Mouse (Mus musculus): ENCODE measurements around the gene Fxr2. TPM values are rescaled to one million over a fixed set of nuclear protein-coding genes. Genes with fewer than 3 reads are reported as not detected.

Gene Fxr2
- polyA plus RNA-seq (2014; fragmentation: Nextera tagmentation; extraction: Ambion mirVana): 26.8 and 31.2 TPM in 2 replicates

DNA sequence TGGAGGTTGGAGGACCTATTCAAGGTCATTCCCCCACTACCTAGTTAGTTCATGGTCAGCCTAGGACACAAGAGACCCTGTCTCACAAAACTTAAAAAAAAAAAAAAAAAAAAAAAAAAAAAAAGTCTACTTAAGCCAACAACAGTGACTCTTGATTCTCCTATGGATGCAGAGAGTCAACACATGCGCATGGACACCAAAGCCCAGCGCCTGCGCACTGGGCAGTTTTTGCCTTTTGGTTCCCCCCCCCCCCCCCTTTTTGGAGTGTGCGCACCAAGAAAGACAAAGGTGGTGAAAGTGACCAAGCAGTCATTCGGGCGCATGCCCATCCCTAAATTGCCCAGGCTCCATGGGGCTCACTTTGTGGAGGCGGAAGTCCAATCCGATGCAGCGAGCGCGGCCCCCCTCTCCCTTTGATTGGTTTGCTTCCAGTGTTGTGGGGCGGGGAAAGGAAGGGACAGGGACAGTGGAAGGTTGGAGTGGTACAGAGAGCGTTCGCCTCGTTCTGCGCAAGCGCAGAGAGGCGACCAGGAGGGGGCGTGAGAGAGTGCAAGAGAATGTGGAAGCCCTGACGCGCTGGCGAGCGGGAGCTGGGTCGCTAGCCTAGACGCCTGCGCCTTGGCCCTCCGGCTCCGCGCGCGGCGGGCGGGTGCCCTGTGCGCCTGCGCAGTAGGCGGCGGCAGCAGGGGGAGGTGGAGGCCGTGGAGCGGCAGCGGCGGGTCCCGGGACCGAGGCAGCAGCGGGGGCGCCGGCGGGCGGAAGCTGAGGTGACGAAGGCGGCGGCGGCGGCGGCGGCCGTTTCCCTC is at the start of gene Fxr2:
Fxr2 (plus strand) TSS at position 707 of the 806 bp plus-strand sequence.
- Histone ChIP-seq H3K36me3 (ENCODE audit: insufficient read depth) (peaks cover 5% of the 10 kb centered on the region; the same call in 1 of the 2 replicates), H3K9me3 (ENCODE audit: low read depth, low read length) (no peaks in the 10 kb centered on the region), H3K9ac (peak within 1 kb of the TSS; percentile 94), H3K4me1 (ENCODE audit: insufficient read depth) (peaks cover 11% of the 10 kb centered on the region), H3K4me2 (peak within 1 kb of the TSS; percentile 69), H3K27ac (ENCODE audit: low read depth) (peak within 1 kb of the TSS; percentile 97), H3K4me3 (ENCODE audit: low read depth, low read length) (peak within 1 kb of the TSS; percentile 93), H3K27me3 (ENCODE audit: insufficient read depth, low read length) (no peaks in the 10 kb centered on the region)
- TF ChIP-seq CTCF (IDR thresholded peaks at IDR 0.05; ENCODE audit: low read depth): peak; percentile 85
- DNase-seq: peak; percentile 100
- ATAC-seq (ENCODE audit: insufficient read depth): peak; percentile 99
- WGBS: 0% methylated on average over 56 of the region's 56 CpGs

DNA sequence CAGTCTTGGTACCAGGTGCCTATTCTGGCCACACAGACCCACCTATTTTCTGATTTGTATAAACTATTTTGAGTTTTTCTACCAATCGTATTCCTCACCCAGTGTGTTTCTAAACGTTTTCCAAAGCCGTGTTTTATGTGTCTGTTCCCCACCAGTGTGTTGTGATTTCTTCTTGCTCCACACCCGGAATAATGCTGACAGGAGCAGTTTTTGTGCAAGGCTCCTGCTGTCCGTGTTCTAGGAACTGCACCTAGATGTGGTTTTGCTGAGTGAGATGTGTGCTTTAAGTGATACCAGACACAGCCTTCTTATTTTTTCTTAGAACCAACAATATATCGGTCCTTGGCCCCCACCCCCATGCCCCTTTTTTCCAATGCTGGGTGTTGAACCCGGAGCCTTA is 48.8 kb upstream of the Fxr2 start:
- DNase-seq: no peak
- Histone ChIP-seq H3K27ac (ENCODE audit: low read depth) (no peak overlapping the region), H3K4me1 (ENCODE audit: insufficient read depth) (peaks cover 4% of the 10 kb centered on the region; the same call in 1 of the 2 replicates), H3K4me2 (no peak overlapping the region), H3K27me3 (ENCODE audit: insufficient read depth, low read length) (no peaks in the 10 kb centered on the region), H3K4me3 (ENCODE audit: low read depth, low read length) (no peak overlapping the region), H3K36me3 (ENCODE audit: insufficient read depth) (peaks cover 44% of the 10 kb centered on the region), H3K9ac (no peak overlapping the region), H3K9me3 (ENCODE audit: low read depth, low read length) (no peaks in the 10 kb centered on the region)
- ATAC-seq (ENCODE audit: insufficient read depth): no peak
- no peak for TF ChIP-seq CTCF (IDR thresholded peaks at IDR 0.05; ENCODE audit: low read depth)
- 80% methylated on average over 7 of the region's 7 CpGs for WGBS

GRCm38 (mm10) chr11:69584937-69585336 is 47.9 kb upstream of the Fxr2 start:
- peaks cover 53% of the 10 kb centered on the region for H3K36me3 ChIP-seq (ENCODE audit: insufficient read depth)

DNA sequence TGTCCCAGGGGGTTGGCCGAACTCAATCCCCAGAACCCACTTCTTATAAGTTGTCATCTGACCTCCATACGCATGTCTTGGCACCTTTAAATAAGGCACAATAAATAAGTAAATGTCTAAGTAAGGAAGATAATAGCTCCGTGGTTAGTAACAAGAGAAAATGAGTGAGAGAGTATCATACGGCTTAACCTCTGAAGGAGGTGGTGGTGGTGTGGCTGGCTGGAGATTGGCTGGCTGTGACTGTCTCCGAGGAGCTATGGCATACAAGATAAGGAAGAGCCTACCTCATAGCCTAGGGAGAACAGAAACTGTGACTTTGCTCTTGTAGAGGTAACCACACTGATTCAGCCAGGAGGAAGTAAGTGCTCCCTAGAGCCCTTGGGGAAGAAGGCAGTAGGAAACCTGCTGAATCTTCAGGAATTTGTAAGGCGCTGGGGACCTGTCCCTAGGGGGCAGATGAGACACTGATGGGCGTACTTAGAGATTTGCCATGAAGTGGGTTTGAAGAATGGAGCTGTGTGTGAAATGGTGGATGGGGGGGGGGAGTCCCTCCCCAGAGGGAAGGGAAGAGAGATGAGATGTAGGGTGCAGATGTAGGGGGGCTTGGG is 47.0 kb upstream of the Fxr2 start:
- Histone ChIP-seq H3K9ac (no peak overlapping the region), H3K9me3 (ENCODE audit: low read depth, low read length) (no peaks in the 10 kb centered on the region), H3K4me2 (no peak overlapping the region), H3K36me3 (ENCODE audit: insufficient read depth) (peaks cover 62% of the 10 kb centered on the region), H3K27ac (ENCODE audit: low read depth) (no peak overlapping the region), H3K4me3 (ENCODE audit: low read depth, low read length) (no peak overlapping the region), H3K4me1 (ENCODE audit: insufficient read depth) (peaks cover 4% of the 10 kb centered on the region; the same call in 1 of the 2 replicates), H3K27me3 (ENCODE audit: insufficient read depth, low read length) (no peaks in the 10 kb centered on the region)
- no peak for TF ChIP-seq CTCF (IDR thresholded peaks at IDR 0.05; ENCODE audit: low read depth)
- WGBS: 71% methylated on average over 7 of the region's 7 CpGs
- ATAC-seq (ENCODE audit: insufficient read depth) (no peak), DNase-seq (no peak)

More at GRCm38 (mm10) chr11:69584937-69585336, 47.9 kb upstream of the Fxr2 start:
- H3K9me3 ChIP-seq (ENCODE audit: low read depth, low read length): no peaks in the 10 kb centered on the region
- no peak for TF ChIP-seq CTCF (IDR thresholded peaks at IDR 0.05; ENCODE audit: low read depth)
- no peak overlapping the region for H3K4me3 ChIP-seq (ENCODE audit: low read depth, low read length)
- H3K27me3 ChIP-seq (ENCODE audit: insufficient read depth, low read length): no peaks in the 10 kb centered on the region
- no peak overlapping the region for H3K4me2 ChIP-seq
- peaks cover 4% of the 10 kb centered on the region; the same call in 1 of the 2 replicates for H3K4me1 ChIP-seq (ENCODE audit: insufficient read depth)
- no peak overlapping the region for H3K9ac ChIP-seq
- DNase-seq (no peak), ATAC-seq (ENCODE audit: insufficient read depth) (no peak)
- no peak overlapping the region for H3K27ac ChIP-seq (ENCODE audit: low read depth)
- 94% methylated on average over 13 of the region's 13 CpGs for WGBS

DNA sequence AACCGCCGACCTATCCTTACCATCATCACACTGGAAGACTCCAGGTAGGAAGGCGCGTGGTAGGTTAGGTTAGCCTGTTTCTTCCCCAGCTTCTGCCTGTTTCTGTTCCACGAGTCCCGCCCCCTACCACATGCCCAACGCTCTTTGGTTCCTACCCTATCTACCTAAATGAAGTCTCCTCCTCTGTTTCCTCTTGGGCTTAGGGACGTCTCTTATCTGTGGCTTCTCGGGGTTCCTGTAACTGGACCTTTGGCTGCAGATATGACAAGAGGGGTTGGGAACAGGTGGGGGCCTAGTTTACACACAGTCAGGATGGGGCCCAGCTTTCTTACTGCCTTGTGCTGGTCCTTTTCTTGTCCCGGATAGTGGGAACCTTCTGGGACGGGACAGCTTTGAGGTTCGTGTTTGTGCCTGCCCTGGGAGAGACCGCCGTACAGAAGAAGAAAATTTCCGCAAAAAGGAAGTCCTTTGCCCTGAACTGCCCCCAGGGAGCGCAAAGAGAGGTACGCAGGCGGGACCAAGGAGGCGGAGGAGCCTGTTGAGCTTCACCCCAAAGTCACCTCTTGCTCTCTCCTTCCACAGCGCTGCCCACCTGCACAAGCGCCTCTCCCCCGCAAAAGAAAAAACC is 43.5 kb upstream of the Fxr2 start:
- Histone ChIP-seq H3K4me3 (ENCODE audit: low read depth, low read length) (no peak overlapping the region), H3K36me3 (ENCODE audit: insufficient read depth) (peaks cover 79% of the 10 kb centered on the region), H3K4me1 (ENCODE audit: insufficient read depth) (no peaks in the 10 kb centered on the region), H3K9ac (no peak overlapping the region), H3K9me3 (ENCODE audit: low read depth, low read length) (no peaks in the 10 kb centered on the region), H3K4me2 (no peak overlapping the region), H3K27me3 (ENCODE audit: insufficient read depth, low read length) (no peaks in the 10 kb centered on the region), H3K27ac (ENCODE audit: low read depth) (no peak overlapping the region)
- TF ChIP-seq CTCF (IDR thresholded peaks at IDR 0.05; ENCODE audit: low read depth): no peak
- WGBS: 87% methylated on average over 22 of the region's 22 CpGs
- no peak for ATAC-seq (ENCODE audit: insufficient read depth)
- DNase-seq: no peak

DNA sequence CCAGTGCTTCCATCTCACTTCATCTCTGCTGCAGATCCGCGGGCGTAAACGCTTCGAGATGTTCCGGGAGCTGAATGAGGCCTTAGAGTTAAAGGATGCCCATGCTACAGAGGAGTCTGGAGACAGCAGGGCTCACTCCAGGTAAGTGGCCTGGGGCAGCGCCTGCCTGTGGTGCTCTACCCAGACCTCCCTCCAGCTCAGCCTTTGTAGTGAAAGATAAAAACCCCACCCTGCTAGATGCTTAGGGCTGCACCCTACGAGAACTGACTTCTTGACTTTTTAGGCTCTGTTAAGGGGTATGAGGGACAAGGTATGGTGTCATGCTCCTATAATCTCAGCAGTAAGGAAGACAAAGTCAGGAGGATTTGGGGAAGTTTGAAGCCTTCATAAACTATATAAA is 42.2 kb upstream of the Fxr2 start:
- ATAC-seq (ENCODE audit: insufficient read depth) (no peak), DNase-seq (no peak)
- WGBS: 89% methylated on average over 8 of the region's 8 CpGs
- Histone ChIP-seq H3K9me3 (ENCODE audit: low read depth, low read length) (no peaks in the 10 kb centered on the region), H3K36me3 (ENCODE audit: insufficient read depth) (peaks cover 75% of the 10 kb centered on the region), H3K4me1 (ENCODE audit: insufficient read depth) (no peaks in the 10 kb centered on the region), H3K4me3 (ENCODE audit: low read depth, low read length) (no peak overlapping the region), H3K27me3 (ENCODE audit: insufficient read depth, low read length) (no peaks in the 10 kb centered on the region), H3K27ac (ENCODE audit: low read depth) (no peak overlapping the region), H3K9ac (no peak overlapping the region), H3K4me2 (no peak overlapping the region)
- no peak for TF ChIP-seq CTCF (IDR thresholded peaks at IDR 0.05; ENCODE audit: low read depth)

DNA sequence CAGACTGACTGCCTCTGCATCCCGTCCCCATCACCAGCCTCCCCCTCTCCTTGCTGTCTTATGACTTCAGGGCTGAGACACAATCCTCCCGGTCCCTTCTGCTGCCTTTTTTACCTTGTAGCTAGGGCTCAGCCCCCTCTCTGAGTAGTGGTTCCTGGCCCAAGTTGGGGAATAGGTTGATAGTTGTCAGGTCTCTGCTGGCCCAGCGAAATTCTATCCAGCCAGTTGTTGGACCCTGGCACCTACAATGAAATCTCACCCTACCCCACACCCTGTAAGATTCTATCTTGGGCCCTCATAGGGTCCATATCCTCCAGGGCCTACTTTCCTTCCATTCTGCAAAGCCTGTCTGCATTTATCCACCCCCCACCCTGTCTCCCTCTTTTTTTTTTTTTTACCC is 41.4 kb upstream of the Fxr2 start:
- no peak overlapping the region for H3K27ac ChIP-seq (ENCODE audit: low read depth)
- 75% methylated on average over 3 of the region's 3 CpGs for WGBS

More for the DNA sequence above, 41.4 kb upstream of the Fxr2 start:
- H3K4me3 ChIP-seq (ENCODE audit: low read depth, low read length): no peak overlapping the region
- no peaks in the 10 kb centered on the region for H3K4me1 ChIP-seq (ENCODE audit: insufficient read depth)
- H3K9ac ChIP-seq: no peak overlapping the region
- peaks cover 75% of the 10 kb centered on the region for H3K36me3 ChIP-seq (ENCODE audit: insufficient read depth)
- no peak for ATAC-seq (ENCODE audit: insufficient read depth)
- no peaks in the 10 kb centered on the region for H3K27me3 ChIP-seq (ENCODE audit: insufficient read depth, low read length)
- no peak for DNase-seq
- H3K4me2 ChIP-seq: no peak overlapping the region
- no peak for TF ChIP-seq CTCF (IDR thresholded peaks at IDR 0.05; ENCODE audit: low read depth)
- no peaks in the 10 kb centered on the region for H3K9me3 ChIP-seq (ENCODE audit: low read depth, low read length)

Measured in lung, embryonic 14.5 days (tissue).